Mouse (Mus musculus) cortical plate, adult 2 months (tissue): ENCODE measurements at regions not wholly inside any gene's neighbourhood (a gene's known extent, or its start where the extent isn't known, plus 50 kb on each side); places are given as distances from the start of the nearest gene placed in this dataset.

Experiments
- H3K27ac ChIP-seq: fragments of 200-500 bp; 2 replicates; pipeline ENCODE4 v1.5.1; 2012; ENCODE audit warnings: low read length, control low read depth, inconsistent platforms; ENCODE audit not compliant: insufficient read depth
- H3K4me1 ChIP-seq: fragments of 200-500 bp; 2 replicates; pipeline ENCODE4 v1.6.1; 2011; ENCODE audit warnings: low read length; ENCODE audit not compliant: control insufficient read depth, insufficient read depth
- H3K4me3 ChIP-seq: fragments of 200-500 bp; 2 replicates; pipeline ENCODE4 v1.5.1; 2011; ENCODE audit warnings: mild to moderate bottlenecking, low read length, control low read depth; ENCODE audit not compliant: insufficient read depth
- CTCF ChIP-seq: fragments of 200-500 bp; IDR thresholded peaks from 2 replicates; pipeline ENCODE4 v1.5.1; 2011; ENCODE audit warnings: mild to moderate bottlenecking, control low read depth, low read length; ENCODE audit not compliant: insufficient read depth; ENCODE audit errors: extremely low read depth
- POLR2A ChIP-seq: fragments of 200-500 bp; IDR thresholded peaks from 2 replicates; pipeline ENCODE4 v1.6.1; 2011; ENCODE audit warnings: mild to moderate bottlenecking, low read length, control low read depth; ENCODE audit not compliant: insufficient read depth; ENCODE audit errors: extremely low read depth

- Histone ChIP-seq H3K4me1 (no peaks in the 10 kb centered on the region), H3K27ac (no peak overlapping the region), H3K4me3 (no peak overlapping the region)
- TF ChIP-seq POLR2A, result no peak
- TF ChIP-seq CTCF, result no peak
Observed at GRCm38 (mm10) chr1:122273579-122273978, 705.8 kb upstream of the Ddx18 start.

GRCm38 (mm10) chr1:122243031-122243430 lies 675.2 kb upstream of the Ddx18 start:
- no peak for TF ChIP-seq CTCF
- no peak for TF ChIP-seq POLR2A
- Histone ChIP-seq H3K4me3 (no peak overlapping the region), H3K4me1 (no peaks in the 10 kb centered on the region), H3K27ac (no peak overlapping the region)

GRCm38 (mm10) chr1:122241511-122241910 lies 673.7 kb upstream of the Ddx18 start:
- TF ChIP-seq CTCF (no peak), POLR2A (no peak)
- no peak overlapping the region for H3K27ac ChIP-seq
- no peaks in the 10 kb centered on the region for H3K4me1 ChIP-seq
- H3K4me3 ChIP-seq, result no peak overlapping the region

GRCm38 (mm10) chr1:122230442-122230841 lies 662.7 kb upstream of the Ddx18 start:
- H3K4me3 ChIP-seq, result no peak overlapping the region
- H3K4me1 ChIP-seq, result no peaks in the 10 kb centered on the region
- TF ChIP-seq POLR2A (no peak), CTCF (no peak)
- no peak overlapping the region for H3K27ac ChIP-seq

GRCm38 (mm10) chr1:122212484-122212883 lies 644.7 kb upstream of the Ddx18 start:
- Histone ChIP-seq H3K4me1 (peaks cover 1% of the 10 kb centered on the region; the same call in 1 of the 2 replicates), H3K4me3 (no peak overlapping the region), H3K27ac (no peak overlapping the region)
- TF ChIP-seq CTCF (no peak), POLR2A (no peak)

GRCm38 (mm10) chr1:122208619-122209018 lies 640.8 kb upstream of the Ddx18 start:
- no peak overlapping the region for H3K27ac ChIP-seq
- no peak for TF ChIP-seq CTCF
- no peak for TF ChIP-seq POLR2A
- no peak overlapping the region for H3K4me3 ChIP-seq
- H3K4me1 ChIP-seq, result peaks cover 1% of the 10 kb centered on the region; the same call in 1 of the 2 replicates

GRCm38 (mm10) chr1:122169547-122169946 lies 601.8 kb upstream of the Ddx18 start:
- Histone ChIP-seq H3K27ac (no peak overlapping the region), H3K4me1 (no peaks in the 10 kb centered on the region), H3K4me3 (no peak overlapping the region)
- TF ChIP-seq POLR2A (no peak), CTCF (no peak)

- Histone ChIP-seq H3K27ac (no peak overlapping the region), H3K4me3 (no peak overlapping the region), H3K4me1 (no peaks in the 10 kb centered on the region)
- TF ChIP-seq POLR2A (no peak), CTCF (no peak)
Observed at GRCm38 (mm10) chr1:122161798-122162197, 594.0 kb upstream of the Ddx18 start.

GRCm38 (mm10) chr1:122141362-122141761 lies 573.6 kb upstream of the Ddx18 start:
- TF ChIP-seq POLR2A, result no peak
- no peak for TF ChIP-seq CTCF
- Histone ChIP-seq H3K4me3 (no peak overlapping the region), H3K4me1 (no peaks in the 10 kb centered on the region), H3K27ac (no peak overlapping the region)

GRCm38 (mm10) chr1:122123954-122124353 lies 556.2 kb upstream of the Ddx18 start:
- TF ChIP-seq CTCF, result no peak
- no peak for TF ChIP-seq POLR2A
- H3K4me3 ChIP-seq, result no peak overlapping the region
- no peak overlapping the region for H3K27ac ChIP-seq
- H3K4me1 ChIP-seq, result no peaks in the 10 kb centered on the region
